In genomic region chr6:13413768-13414167, GRCm38 (mm10) we compare ENCODE assay signal across 8 mouse cellular contexts.
DNase-seq lines count a peak whose midpoint lies in the region; ATAC-seq and TF ChIP-seq lines count a peak whose summit lies in the region.

No protein-coding gene starts in this region.

- no peaks in the 10 kb centered on the region for H3K36me3 ChIP-seq in hindbrain, embryonic 11.5 days (ENCODE audit: control insufficient read depth, insufficient read depth, low read length)
- no peaks in the 10 kb centered on the region for H3K36me3 ChIP-seq in hindbrain, embryonic 13.5 days
- H3K36me3 ChIP-seq in spleen, adult 2 months (ENCODE audit: control insufficient read depth, insufficient read depth, low read length), result no peaks in the 10 kb centered on the region

- H3K27me3 ChIP-seq in hindbrain, embryonic 11.5 days (ENCODE audit: control insufficient read depth, insufficient read depth, low read length), result no peaks in the 10 kb centered on the region
- no peaks in the 10 kb centered on the region for H3K27me3 ChIP-seq in hindbrain, embryonic 13.5 days
- H3K27me3 ChIP-seq in spleen, adult 2 months (ENCODE audit: control insufficient read depth, insufficient read depth, low read length), result no peaks in the 10 kb centered on the region

- H3K4me1 ChIP-seq in hindbrain, embryonic 11.5 days (replicated peaks; ENCODE audit: control insufficient read depth, insufficient read depth, low read length), result no peaks in the 10 kb centered on the region
- no peaks in the 10 kb centered on the region for H3K4me1 ChIP-seq in hindbrain, embryonic 13.5 days (replicated peaks)
- no peaks in the 10 kb centered on the region for H3K4me1 ChIP-seq in spleen, adult 2 months (ENCODE audit: control insufficient read depth, insufficient read depth, insufficient read length)

- no peak overlapping the region for H3K4me3 ChIP-seq in hindbrain, embryonic 11.5 days (ENCODE audit: low read depth, low read length)
- no peak overlapping the region for H3K4me3 ChIP-seq in hindbrain, embryonic 13.5 days
- no peak overlapping the region for H3K4me3 ChIP-seq in spleen, adult 2 months (ENCODE audit: extremely low read depth, insufficient read depth, insufficient read length)

- H3K4me2 ChIP-seq in hindbrain, embryonic 11.5 days (replicated peaks; ENCODE audit: low read depth, low read length), result no peak overlapping the region
- no peak overlapping the region for H3K4me2 ChIP-seq in hindbrain, embryonic 13.5 days

- no peak for TF ChIP-seq POLR2A in spleen, adult 2 months (IDR thresholded peaks at IDR 0.05; ENCODE audit: low read depth, low read length)

- ATAC-seq in hindbrain, embryonic 11.5 days (ENCODE audit: low FRiP score), result no peak
- ATAC-seq in hindbrain, embryonic 13.5 days (ENCODE audit: low FRiP score), result no peak
- ATAC-seq in granulocyte monocyte progenitor cell, adult 5-6 weeks (replicated peaks; ENCODE audit: poor library complexity, severe bottlenecking), result no peak

- peak; percentile 17 for DNase-seq in hindbrain, embryonic 11.5 days (ENCODE audit: low spot score)
- no peak for DNase-seq in spleen, adult 2 months (ENCODE audit: low read depth in 1 of 2, low spot score in 2 of 2)
- DNase-seq in spleen, postnatal 14 days (ENCODE audit: low spot score in 2 of 2), result no peak
- peak; percentile 44 for DNase-seq in embryo, embryonic 10 days (ENCODE audit: low spot score)
- DNase-seq in retina, postnatal 1 day, result peak; percentile 41
- no peak for DNase-seq in gastrocnemius, postnatal 4 days (ENCODE audit: low spot score in 2 of 2)

- no peak overlapping the region for H3K9ac ChIP-seq in hindbrain, embryonic 11.5 days (ENCODE audit: low read depth, low read length)
- no peak overlapping the region for H3K9ac ChIP-seq in hindbrain, embryonic 13.5 days

- H3K27ac ChIP-seq in hindbrain, embryonic 11.5 days (ENCODE audit: low read depth, low read length), result no peak overlapping the region
- H3K27ac ChIP-seq in hindbrain, embryonic 13.5 days, result no peak overlapping the region
- H3K27ac ChIP-seq in spleen, adult 2 months (ENCODE audit: insufficient read depth, low read length), result no peak overlapping the region

- no peaks in the 10 kb centered on the region for H3K9me3 ChIP-seq in hindbrain, embryonic 11.5 days (ENCODE audit: control insufficient read depth, low read length)
- no peaks in the 10 kb centered on the region; the same call in 1 of the 2 replicates for H3K9me3 ChIP-seq in hindbrain, embryonic 13.5 days

- TF ChIP-seq CTCF in spleen, adult 2 months (IDR thresholded peaks at IDR 0.05; ENCODE audit: extremely low read depth, insufficient read depth, insufficient read length, insufficient replicate concordance), result peak; percentile 8; the same call in 1 of the 2 replicates

Comparison
In these comparisons a context has a peak if more than half of its experiments do, and no peak if none do; other contexts are left out.
1. DNase-seq: peak in hindbrain, embryonic 11.5 days (single experiment), embryo, embryonic 10 days (single experiment) and retina, postnatal 1 day (single experiment); none in spleen, adult 2 months (0 of 2), spleen, postnatal 14 days (0 of 2) and gastrocnemius, postnatal 4 days (0 of 2).